Mouse (Mus musculus): Measurements from ENCODE around the gene Cenpe.

Cenpe gene

DNA sequence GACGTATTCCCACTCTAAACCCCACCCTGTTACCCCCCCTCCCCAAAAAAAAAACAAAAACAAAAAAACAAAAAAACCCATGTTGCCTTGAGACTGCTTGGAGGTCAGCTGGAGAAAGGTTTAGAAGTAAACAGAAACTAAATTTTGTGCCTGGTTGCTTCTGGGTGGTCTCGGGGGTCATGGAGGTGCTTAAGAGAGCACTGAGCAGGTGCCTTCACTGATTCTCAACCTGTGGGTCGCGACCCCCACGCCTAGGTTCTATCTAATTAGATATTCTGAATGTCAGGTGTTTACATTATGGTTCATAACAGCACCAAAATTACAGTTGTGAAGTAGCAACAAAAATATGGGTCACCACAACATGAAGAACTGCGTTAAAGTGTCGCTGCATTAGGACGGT, 69.4 kb downstream of the Cenpe start:
- no peak for DNase-seq

GRCm38 (mm10) chr3:135285256-135285655, 72.9 kb downstream of the Cenpe start:
- DNase-seq = no peak

GRCm38 (mm10) chr3:135285807-135286206, 73.5 kb downstream of the Cenpe start:
- no peak for DNase-seq

DNA sequence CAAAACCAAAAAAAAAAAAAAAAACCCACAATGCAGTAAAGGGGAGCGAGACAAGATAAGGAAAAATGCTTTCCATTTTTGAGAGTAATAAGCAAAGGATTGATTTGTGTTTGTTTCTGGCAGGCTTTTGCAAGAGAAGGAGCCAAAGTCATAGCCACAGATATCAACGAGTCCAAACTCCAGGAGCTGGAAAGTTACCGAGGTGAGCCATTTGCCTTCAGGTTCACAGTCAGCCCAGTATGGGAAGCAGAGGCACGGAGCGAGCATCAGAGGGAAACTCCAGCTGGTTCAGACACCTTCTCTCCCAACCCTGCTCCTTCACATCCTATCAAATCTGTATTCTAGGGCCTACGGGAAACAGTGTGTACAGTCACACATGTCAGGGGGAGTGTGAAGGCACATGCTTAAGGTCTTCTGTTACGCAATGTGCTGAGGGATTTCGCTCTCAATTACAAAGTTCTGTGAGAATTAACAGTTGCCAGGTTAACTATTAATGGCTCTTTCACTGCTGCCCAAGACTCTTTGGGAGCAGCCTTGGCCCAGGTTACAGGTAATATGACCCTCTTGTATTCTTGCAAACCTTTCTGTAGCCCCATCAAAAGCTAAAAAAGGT, 75.9 kb downstream of the Cenpe start:
- peak; percentile 70 for DNase-seq

DNA sequence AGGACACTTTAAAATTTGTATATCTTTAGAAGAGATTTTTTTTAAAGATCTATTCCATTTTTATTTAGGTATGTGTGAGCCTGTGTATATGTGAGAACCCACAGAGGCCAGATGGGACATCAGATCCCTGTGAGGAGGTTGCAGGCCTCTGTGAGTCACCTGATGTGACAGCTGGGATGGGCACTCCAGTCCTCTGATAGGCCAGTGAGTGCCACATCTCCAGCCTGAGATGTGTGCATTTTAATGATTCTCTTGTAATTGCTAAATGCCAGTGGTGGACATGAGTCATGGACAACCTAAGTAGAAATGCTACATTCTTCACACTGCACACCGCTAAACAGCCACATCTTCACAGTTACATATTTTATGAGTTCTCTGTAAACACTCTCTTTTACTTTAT, 76.8 kb downstream of the Cenpe start:
- no peak for DNase-seq

GRCm38 (mm10) chr3:135290249-135290894, 78.0 kb downstream of the Cenpe start:
- DNase-seq = peak; percentile 37

DNA sequence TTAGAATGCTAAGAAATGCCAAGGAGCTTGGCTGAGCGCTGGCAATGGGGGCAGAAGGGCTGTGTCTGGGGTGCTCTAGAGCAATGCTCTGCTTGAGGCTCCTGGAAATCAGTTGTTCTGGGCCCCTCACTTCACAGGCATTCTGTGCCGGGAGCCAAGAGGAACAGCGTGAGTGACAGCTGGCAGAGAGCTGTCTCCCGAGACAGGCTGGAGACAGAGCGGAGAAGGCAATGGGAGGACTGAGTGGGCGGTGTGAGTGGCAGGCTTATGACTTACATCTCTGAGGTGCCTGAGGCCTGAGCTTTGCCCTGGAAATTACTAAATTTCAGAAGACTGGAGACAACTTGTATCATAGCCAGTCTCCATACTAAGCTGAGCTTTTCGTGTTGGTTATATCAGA, 81.4 kb downstream of the Cenpe start:
- DNase-seq = no peak

DNA sequence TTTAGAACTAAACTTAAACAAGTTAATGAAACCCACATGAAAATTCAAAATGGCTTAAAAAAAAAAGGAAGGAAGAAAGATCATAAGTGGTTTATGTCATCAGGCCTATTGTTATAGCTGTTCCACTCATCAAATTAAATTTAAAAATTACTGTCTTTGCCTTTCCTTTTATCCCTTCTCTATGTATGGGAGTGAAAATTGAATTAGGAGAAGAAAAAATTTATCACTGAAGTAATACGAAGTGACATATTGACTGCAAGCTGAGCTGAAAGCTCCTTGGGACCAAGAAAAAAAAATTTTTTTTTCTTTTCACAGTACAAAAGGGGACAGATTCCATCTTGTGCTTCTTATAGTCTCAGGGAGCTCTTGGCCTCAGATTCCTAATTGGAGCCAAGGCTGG, 83.2 kb downstream of the Cenpe start:
- DNase-seq = no peak

- DNase-seq = no peak
Observed at GRCm38 (mm10) chr3:135298560-135298959, 86.2 kb downstream of the Cenpe start.

DNA sequence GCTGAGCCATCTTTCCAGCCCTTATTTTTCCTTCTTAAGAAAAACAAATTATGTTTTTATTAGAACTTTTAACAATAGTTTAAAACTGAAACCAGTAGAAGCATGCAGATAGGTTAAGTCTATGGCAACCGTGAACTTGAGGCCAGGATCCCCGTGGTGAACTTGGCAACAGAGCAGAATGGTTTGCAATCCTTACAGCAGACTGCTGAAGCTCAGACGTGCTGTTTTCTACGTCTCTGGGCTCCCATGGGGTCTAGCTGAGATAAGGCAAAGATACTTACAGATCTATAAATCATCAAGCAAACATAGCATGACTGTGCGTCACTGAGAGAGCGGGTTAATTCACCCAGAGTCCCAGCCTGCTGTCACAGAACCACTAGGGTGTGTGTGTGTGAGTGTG, 87.7 kb downstream of the Cenpe start:
- DNase-seq = no peak

GRCm38 (mm10) chr3:135304060-135304459, 91.7 kb downstream of the Cenpe start:
- no peak for DNase-seq

DNA sequence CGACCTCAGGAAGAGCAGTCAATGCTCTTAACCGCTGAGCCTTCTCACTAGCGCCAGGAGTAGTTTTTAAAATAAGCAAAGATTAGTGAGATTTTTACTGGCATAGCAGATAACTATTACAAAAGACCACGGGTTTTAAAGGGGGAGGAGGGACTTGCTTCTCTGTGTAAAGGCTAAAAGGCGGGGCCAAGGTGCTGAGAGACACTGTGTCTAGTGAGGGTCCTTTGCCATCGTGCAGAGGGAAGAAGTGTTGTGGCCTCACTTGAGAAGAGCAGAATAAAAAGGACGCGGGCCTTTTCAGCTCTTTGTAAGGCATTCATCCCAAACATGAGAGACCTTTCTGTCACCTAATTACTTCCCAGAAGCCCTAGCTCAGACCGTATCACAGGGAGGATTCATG, 92.2 kb downstream of the Cenpe start:
- no peak for DNase-seq

GRCm38 (mm10) chr3:135307411-135308259, 95.3 kb downstream of the Cenpe start, which contains the start of gene Slc9b2:
Gene Slc9b2 (plus strand): TSS chr3:135307700.
- no peak for DNase-seq

GRCm38 (mm10) chr3:135312916-135313491, 100.7 kb downstream of the Cenpe start:
- DNase-seq = no peak

GRCm38 (mm10) chr3:135313727-135314126, 101.4 kb downstream of the Cenpe start:
- no peak for DNase-seq

GRCm38 (mm10) chr3:135314811-135315210, 102.5 kb downstream of the Cenpe start:
- DNase-seq = no peak

- no peak for DNase-seq
Observed at GRCm38 (mm10) chr3:135315720-135316425, 103.5 kb downstream of the Cenpe start.

GRCm38 (mm10) chr3:135318331-135318730, 106.0 kb downstream of the Cenpe start:
- DNase-seq = no peak
